Mouse (Mus musculus) ES-CJ7 (cell line): ENCODE results near the gene Islr2.

Experiments used
- DNase-seq: peaks from one replicate; pipeline ENCODE4 v3.0.0; 2011; ENCODE audit warnings: low read depth, low spot score

Islr2 gene

DNA sequence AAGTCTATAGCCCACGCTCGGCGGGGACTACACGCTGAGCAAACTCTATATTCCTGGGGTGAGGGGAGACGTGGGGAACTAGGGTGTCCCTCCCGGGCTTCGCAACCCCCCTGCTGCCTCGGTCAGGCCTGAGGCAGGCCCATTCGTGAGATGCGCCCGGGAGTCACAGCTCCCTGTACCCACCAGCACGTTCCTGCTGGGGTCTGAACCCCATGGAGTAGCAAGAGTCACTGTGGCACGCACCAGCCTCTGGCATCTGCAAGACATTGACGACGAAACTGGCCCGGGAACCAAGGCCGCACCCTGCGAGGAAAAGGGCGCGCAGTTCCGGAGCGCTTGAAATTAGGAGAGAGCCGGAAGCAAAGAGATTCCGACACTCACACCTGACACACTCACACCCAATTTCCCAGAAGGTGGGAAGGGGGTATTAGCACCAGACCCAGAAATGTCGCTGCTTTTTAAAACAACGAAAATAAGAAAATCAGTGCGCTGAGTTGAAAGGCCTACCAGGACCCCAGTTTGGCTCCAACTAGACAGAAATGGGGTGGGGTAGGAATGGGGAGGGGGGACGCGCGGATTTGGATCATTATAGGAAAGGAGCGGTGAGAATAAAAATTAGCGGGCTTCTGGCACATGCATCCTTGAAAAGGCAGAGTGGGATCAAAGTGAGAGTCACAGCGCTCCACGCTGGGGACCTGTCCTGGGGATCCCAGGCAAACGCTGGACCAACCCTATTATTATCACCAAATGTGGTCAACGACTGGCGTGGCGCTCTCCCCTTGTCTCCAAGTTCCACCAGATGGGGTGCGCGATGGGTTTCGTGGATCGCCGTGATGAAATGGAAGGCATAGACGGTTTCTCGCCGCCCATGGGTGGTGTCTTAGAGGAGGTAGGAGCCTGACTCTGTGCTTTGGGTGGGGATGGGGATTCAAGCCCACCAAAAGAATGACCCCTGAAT is 7.2 kb downstream of the Islr2 start:
- DNase-seq: peak; percentile 46

DNA sequence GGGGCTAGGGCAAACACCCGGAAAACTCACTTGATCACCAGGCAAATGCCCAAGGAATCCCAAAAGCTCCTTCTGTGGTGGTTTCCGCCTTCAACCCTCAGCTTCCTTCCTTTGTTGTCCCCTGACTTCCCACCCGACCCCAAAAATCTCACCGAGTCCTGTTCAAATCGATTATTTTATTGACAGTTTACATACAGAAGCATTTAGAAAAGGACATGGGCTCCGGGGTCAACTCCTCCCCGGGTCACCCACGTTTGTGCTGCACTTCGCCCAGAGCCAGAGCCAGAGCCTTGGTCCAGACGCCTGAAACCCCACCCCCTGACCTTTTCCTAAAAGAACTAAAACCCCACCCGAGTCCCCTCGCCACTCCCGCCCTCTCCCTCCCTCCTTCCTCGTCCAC is 8.0 kb downstream of the Islr2 start:
- DNase-seq: peak; percentile 38

DNA sequence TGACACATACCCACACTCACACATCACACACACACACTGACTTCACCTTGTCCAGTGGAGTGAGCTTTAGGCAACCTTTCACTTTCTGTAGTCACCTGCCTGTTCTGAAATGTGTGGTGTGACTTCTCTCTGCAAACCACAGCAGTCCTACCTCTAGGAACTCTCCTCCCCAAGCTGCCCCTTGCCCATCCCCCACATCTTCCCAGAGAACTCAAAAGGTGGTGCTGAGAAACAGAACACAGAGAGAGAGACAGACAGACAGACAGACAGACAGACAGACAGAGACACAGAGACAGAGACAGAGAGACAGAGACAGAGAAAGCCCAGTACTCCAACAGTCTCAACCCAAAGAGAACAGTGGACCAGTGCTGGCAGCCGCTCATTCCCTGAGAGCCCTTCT is 8.4 kb downstream of the Islr2 start:
- DNase-seq: peak; percentile 41

DNA sequence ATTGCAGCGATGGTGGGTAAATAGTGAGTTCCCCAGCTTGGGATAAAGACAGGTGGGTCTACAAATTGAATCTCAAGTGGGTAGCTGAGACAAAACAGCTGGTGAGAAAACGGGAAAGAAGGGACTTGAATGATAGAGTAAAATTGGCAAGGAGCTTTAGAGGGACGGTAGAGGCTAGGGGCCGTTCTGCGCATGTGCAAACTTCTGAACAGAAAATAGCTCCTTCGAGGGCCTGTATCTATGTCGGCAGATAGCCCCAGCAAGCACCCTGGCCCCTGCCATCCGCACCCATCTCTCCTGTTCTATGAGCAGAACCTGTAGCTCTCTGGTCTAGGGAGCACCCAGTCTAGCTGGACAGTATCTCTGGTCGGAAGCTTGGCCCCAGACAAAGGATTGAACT is 9.9 kb downstream of the Islr2 start:
- no peak for DNase-seq

DNA sequence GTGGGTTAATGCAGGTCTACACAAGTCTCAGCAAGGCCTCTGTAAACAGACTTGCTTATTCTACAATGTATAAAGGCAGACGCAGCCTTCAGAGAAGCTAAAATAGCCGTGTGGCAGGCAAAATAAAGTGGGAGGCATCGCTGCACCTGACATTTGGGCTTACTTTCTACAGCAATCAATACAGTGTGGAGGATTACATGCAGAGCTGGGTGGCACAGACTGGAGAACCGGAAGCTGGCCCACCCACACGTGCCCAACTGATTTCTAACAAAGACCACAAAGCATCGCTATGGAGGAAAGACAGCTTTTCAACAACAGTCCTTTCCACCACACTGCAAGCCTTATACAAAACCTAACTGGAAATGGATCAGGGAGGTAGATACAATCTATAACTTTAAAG is 19.7 kb downstream of the Islr2 start:
- no peak for DNase-seq

DNA sequence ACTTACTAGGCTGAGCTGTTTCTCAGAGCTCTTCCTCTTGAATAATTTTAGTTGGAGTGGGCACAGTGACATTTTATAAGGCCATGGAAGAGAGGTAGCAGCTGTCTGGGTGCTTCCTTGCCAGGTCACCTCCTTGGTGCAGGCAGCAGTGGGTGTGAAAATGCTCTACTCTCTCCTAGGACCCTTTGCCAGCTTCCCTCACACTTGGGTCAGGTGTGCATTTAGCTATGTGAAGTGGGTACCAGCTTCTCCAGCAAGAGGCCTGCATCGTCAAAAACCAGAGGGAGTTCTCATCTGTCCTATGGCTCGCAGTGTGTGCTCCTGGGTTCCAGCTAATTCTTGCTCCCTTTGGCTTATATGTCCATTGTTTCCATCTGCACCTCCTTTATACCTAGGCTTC is 24.7 kb downstream of the Islr2 start:
- no peak for DNase-seq

DNA sequence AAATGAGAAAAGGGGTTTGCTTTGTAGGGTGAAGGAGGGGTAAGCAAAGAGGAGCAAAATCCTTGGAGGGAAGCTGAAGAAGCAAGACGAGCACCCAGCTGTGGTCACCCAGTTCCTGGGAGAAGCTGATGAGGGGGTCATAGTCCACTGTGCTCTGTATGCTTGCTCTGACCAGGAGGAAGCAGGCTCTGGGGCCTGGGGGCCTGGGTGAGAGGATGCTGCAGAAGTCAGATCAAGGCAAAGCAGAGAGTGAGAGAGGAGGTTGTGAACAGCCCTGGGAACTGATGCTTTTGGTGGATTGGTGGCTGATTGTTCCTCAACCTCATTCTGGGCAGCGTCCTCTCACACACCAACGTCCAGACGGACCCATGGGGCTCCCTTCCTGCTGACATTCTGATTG is 27.0 kb downstream of the Islr2 start:
- DNase-seq: no peak

DNA sequence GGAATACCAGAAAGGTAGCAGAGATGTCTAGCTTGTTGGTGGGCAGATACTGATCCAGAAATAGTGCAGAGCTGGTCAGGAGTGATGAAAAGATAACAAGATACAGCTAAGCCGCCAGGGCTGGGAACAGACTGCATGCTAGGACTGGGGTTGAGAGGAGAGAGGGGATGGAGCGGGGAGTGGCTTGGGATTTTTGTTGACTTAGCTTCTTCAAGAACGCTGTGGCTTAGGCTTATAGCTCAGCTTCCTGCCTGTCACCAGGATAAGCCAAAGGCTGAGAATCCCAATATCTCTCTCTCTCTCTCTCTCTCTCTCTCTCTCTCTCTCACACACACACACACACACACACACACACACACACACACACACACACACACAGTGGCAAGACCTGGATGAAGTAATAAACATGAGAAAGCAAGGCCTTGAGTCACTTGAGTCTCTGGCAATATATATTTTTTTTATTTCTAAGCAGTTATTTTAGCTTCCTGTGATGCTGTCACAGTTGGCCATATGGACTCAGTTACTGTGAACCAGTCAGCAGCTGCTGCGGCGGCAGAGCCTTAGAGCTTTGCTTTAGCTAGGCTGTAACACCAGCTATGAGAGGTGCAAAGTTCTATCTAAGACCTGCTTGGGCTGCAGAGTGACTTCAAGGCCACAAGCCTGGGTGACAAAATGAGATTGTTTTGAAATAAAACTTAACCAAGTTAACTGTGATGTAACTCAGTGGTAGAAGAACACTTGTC is 28.2 kb downstream of the Islr2 start:
- no peak for DNase-seq

DNA sequence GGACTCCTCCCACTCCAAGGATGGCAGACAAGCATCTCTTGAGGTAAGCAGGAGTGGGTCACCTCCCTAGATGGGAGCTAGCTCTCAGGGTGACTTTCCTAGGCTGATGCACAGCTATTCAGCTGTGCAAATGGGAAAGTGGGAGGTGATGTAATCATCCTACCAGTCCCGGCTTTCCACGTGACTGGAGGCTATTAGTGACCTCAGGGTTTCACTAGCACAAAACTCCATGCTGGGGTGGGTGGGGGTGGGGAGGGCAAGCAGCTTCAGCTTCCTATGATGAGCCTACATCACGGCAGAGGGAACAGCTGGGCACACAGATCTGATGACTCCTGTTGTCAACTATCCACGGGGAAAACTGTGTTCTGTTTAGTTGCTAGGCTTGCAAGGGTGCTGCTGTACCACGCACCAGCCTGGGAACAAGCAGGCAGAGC is 29.3 kb downstream of the Islr2 start:
- DNase-seq: peak; percentile 37

DNA sequence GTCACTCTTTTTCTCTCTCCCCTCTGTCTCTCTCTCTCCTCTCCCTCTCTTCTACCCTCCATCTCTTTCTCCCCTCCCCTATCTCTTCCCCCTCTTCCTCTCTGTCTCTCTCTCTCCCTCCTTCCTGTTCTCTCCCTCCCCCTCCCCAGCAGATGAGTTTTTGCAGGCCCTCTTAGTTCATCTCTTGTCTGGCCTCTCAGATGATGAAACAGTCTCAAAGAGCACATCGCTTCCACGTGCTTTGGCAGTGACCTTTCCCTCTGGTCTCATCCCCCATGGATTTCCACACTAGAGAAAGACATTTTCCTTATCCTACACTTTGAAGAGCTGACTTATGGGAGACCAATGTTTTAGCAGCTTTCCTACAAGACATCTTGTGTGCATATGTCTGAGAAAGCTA is 31.3 kb downstream of the Islr2 start:
- DNase-seq: no peak

DNA sequence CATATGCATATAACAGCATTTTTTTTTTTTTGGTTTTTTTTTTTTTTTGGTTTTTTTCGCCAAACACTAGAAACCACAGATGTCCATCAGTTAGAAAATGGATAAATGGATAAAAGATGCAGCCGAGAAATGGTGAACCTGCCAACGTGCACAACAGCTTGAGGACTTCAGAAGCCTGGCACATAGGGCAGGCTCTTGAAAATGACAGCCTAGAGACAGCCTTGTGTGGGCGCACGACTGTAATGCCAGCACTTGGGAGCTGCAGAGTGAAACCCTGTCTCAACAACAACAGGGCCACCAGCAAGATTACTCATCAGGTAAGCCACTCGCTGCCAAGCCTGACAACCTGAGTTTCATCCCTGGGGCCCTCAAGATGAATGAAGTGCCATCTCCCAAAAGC is 34.7 kb downstream of the Islr2 start:
- no peak for DNase-seq

DNA sequence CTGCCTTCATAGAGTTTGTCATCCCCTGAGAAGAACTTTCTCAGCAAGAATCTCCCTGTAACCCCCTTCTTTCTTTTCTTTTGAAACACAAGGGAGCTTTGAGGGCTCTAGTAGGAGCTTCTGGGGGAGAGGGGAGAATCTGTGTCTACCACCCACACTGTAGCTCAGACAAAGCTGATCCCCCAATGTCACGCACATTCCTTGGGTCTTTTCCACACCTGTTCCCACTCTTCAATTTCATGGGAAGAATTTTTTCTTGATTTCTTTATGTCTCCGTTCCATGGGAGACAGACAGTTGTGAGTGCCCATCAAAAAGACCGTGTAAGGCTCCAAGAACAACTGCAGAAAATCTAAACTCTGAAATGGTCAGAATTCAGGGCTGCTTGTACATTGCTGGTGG is 35.2 kb downstream of the Islr2 start:
- DNase-seq: no peak

DNA sequence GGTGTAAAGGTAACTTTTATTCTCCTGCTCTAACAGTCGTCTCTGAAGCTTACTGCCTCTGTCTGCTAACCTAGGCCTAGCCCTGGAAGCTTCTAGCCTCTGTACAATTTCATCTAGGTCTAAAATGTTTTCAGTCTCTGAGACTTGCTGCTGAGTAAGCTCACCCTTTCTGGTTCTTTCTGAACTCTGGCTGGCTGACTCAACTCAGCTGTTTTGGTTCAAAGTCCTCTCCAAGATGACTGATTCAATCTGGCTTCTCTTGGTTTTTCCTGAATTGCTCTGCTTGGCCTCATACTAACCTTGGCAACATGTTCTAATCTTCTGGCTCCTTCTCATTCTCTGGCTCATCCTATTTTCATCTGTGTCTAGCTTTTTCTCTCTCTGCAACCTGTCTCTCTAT is 38.3 kb downstream of the Islr2 start:
- DNase-seq: no peak

DNA sequence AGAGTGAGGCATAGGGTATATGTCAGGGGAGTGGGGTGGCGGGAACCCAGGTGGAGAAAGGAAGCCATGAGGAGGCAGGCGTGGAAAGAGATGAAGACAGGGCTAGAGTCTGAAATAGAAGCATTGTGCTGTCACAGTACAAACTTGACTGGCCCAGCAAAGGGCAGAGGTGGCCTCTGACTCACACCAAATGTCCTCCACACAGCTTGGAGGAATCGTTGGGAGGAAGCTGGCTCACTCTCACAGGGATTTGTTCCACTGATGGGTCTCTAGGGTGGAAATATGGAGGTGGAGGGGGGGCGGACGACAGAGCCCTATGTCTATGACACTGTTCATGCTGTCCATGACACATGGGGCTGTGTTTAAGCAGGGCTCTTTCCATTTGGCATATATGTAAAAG is 41.0 kb downstream of the Islr2 start:
- no peak for DNase-seq

DNA sequence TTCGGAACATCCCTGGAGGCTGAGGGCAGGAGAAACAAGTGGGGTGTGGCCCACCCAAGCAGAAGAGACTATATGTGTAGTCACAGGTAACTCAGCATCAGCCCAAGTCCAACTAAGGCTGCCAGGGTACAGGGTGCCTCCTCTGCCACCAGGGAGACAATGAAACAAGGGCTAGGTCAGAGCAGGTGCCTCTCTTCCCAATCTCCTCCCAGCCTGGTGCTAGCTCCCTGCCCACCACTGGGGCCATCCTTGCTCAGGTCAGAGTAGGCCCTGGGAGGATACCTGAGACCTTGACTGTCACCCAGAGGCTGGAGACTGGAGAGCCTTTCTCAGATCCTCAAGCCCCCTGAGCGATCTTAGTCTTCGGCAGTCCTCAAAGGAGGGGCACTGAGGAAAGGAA is 41.9 kb downstream of the Islr2 start:
- no peak for DNase-seq

DNA sequence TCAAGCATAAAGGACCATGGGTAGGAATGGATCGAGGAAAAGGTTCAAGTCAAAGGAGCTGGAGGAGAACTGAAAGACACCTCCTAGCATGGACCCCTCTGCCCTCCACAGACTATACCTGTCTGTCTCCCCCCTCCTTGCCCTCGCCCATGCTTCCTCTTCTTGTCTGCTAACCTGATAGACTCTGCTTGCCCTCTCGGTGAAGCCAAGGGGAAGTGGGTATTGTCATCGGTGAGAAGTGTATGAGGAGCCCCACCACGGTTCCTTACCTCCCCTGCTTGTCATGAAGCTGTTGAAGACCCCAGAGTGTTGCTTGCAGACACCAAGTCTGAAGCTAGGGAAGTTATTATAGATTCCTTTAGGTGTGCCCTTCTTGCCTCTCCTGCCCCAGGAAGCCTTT is 43.8 kb downstream of the Islr2 start:
- DNase-seq: no peak

DNA sequence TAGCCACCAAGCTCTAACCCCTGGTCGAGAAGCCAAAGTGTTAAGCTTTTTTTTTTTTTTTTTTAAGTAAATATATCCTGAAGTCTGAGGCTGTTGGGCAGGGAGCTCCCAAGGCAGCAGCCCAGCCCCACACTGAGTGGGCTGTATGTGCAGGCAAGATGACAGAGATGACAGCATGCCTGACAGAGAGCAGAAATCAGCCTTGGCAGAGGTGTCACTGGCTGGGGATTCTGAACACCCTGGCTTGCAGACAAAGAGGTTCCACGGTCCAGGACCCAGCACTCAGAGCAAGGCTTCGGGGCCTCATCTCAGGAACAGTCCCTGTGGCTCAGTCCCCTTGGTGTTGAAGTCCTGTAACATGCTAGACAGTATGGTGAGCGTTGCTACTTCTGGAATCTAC is 44.3 kb downstream of the Islr2 start:
- DNase-seq: no peak

DNA sequence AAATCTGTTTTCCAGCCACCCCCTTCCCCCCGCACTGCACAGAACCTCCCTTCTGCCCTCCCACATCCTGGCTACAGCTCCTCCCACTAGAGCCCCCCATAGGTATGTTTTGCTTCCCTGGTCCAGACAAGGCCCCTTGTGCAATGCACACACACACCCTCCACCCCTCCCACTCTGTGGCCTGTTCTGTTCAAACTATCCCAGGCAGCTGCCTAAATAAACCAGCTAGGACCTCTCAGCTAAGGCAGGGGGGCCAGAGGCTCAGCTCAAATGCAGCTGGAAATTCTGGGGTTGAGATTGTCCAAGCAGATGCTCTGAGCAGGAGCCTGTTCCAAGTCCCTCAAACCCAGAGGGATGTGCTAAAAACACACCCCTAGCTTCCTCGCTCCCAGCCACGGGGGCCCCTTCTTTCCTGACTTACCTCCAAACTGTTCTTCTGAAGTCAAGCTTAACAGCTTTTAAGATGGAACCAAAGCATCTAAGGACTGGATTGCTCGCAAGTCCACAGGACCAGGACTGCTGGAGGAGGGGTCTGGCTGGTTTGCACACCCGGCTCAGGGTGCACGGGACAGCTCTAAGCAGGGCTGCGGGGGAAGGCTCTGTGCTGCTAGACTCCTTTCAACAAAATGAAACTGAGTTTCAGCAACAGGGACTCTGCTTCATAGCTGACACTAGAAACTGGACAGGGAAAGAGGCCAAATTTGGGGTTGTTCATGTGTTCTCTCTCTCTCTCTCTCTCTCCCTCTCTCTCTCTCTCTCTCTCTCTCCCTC is 45.4 kb downstream of the Islr2 start:
- no peak for DNase-seq

DNA sequence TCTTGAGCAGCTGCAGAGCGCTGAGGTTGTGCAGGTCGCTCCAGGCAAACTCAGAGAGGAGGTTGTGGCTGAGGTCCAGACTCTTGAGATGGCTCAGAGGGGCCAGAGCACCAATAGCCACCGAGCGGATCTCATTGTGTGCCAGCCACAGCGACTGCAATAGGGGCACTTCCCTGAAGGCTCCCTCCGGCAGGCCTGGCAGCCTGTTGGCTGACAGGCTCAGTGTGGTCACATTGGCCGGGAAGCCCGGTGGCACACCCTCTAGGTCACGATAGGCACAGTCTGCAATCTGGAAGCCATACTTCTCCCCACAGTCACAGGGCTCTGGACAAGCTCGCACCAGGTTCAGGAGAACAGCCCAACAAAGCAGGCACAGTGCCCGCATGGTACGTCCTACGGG is 46.3 kb downstream of the Islr2 start:
- no peak for DNase-seq

DNA sequence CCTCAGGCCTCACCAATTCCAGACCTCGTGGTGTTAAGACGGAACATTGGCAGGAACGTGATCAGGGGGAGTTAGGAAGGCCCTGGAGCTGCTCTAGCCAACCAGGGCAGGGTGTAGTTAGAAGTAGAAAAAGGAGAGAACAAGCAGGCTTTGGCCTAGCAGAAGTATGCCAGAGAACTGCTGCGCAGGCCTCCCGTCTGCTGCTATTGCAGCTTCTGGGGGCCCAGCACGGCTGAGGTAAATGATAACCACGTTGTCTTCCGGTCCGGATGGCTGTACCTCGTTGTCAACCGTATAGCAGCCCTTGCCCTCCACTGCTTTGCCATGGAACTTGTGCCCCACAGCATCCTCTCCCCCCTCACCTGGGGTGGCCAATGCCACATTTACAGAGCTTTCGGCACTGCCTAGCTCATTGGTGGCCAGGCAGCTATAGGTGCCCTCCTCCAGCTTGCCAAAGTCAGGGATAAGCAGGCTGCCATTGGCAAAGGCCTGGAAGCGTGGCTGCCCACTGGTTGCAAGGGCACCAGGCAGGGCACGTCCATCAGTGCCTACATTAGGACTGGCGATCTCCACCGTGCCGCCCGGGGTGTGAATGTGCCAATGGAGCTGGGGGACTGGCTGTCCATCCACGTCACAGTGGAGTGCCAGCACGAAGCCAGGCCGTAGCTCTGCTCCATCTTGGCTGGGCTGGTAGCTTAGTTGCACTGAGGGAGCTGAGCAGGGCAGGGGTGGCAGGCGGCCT is 47.1 kb downstream of the Islr2 start:
- DNase-seq: no peak

DNA sequence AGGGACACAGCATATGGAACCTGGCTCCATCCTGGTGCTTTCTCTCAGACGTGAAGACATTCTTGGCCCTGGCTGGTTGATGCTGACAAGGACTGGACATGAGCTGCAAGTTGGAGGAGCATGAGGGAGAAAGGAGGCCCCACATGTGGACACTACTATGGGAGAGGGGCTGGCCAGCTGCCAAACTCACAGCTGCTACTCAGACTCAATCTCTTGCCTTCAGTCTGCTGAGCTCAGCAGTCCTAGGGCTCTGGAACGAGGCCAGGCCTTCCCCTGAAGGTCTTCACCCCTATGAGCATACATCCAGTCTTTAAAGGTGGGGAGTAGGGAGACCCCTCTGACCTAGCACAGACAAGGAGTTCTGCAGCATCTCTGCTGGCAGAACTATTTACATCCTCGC is 48.8 kb downstream of the Islr2 start:
- no peak for DNase-seq

DNA sequence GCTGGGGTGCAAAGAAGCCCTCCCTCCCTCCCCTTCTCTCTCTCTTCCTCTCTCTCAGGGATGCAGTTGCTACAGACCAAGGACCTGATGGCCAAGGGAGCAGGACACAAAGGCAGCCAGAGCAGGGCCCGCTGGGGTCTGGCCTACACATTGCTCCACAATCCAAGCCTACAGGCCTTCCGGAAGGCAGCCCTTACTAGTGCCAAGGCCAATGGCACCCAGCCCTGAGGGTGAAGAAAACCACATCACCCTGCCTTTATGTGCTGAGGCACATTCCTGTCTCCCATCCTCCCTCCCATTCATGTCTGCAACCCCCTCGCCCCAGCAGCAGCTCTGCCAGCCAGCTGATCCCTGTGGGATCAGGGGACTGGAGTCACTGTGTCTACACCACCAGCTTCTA is 51.0 kb downstream of the Islr2 start:
- no peak for DNase-seq
